Mouse (Mus musculus): ENCODE data around the gene Gm5936.
"Not testable (repeated sequence)": the region's sequence is repeated elsewhere in the genome, so short reads cannot be mapped to it uniquely, and the experiment has no call there.

Gene Gm5936

GRCm38 (mm10) chrX:74836842-74837522, at the start of gene Gm5936:
Gm5936 (plus strand) TSS chrX:74837196.
- not testable (repeated sequence) for DNase-seq (ENCODE audit: low read depth)

GRCm38 (mm10) chrX:74856104-74856503, 19.1 kb downstream of the Gm5936 start:
- not testable (repeated sequence) for DNase-seq (ENCODE audit: low read depth)

- not testable (repeated sequence) for DNase-seq (ENCODE audit: low read depth)
Measured at GRCm38 (mm10) chrX:74880123-74880522, 43.1 kb downstream of the Gm5936 start.

Data from c-Kit-positive CD71-positive TER-119-negative erythroid progenitor cells, embryonic 14.5 days (primary cell).